Mouse (Mus musculus) liver, embryonic 14.5 days (tissue): ENCODE measurements around the gene Irf1. TPM values are rescaled to one million over a fixed set of nuclear protein-coding genes. Genes with fewer than 3 reads are reported as not detected.
"Not testable (repeated sequence)": the region's sequence is repeated elsewhere in the genome, so short reads cannot be mapped to it uniquely, and the experiment has no call there.

Experiments
- ATAC-seq: fragments of 200-750 bp; cut with Nextera tagmentation; 2 replicates; pipeline ENCODE4 v1.8.0; 2017; ENCODE audit warnings: moderate number of reproducible peaks, mild to moderate bottlenecking, moderate library complexity; ENCODE audit not compliant: insufficient read depth
- DNase-seq, 3 experiments: peaks; one replicate each; pipeline ENCODE4 v3.0.0-alpha.2; 2012 to 2013; ENCODE audit warnings: low read depth in 3 of 3, low spot score in 3 of 3
- H3K27ac ChIP-seq: fragments of 300-500 bp; sonication (generic); 2 replicates; pipeline ENCODE4 v1.5.1; 2014; ENCODE audit warnings: moderate library complexity, mild to moderate bottlenecking, control low read depth, inconsistent platforms
- H3K27me3 ChIP-seq: fragments of 300-500 bp; sonication (generic); 2 replicates; pipeline ENCODE4 v1.6.1; 2014; ENCODE audit warnings: mild to moderate bottlenecking, low read length, moderate library complexity; ENCODE audit not compliant: control insufficient read depth, insufficient read depth
- H3K36me3 ChIP-seq: fragments of 300-500 bp; sonication (generic); replicated peaks from 2 replicates; pipeline ENCODE4 v1.6.1; 2014; ENCODE audit warnings: low read depth; ENCODE audit not compliant: control insufficient read depth, insufficient read depth
- H3K4me1 ChIP-seq, 2 experiments: fragments of 200-500 bp in 1 of 2; fragments of 300-500 bp in 1 of 2; sonication (generic) in 1 of 2; replicated peaks; 2 replicates each; pipeline ENCODE4 v1.6.1; 2012 to 2014; ENCODE audit warnings: antibody characterized with exemption in 1 of 2, inconsistent platforms in 1 of 2, low read length in 1 of 2; ENCODE audit not compliant: control insufficient read depth in 2 of 2, insufficient read depth in 2 of 2
- H3K4me2 ChIP-seq: fragments of 300-500 bp; sonication (generic); 2 replicates; pipeline ENCODE4 v1.6.1; 2014; ENCODE audit warnings: low read depth, mild to moderate bottlenecking, control low read depth, moderate library complexity
- H3K4me3 ChIP-seq, 2 experiments: fragments of 200-500 bp in 1 of 2; fragments of 300-500 bp in 1 of 2; sonication (generic) in 1 of 2; 2 replicates each; pipeline ENCODE4 v1.5.1; 2012 to 2014; ENCODE audit warnings: low read depth in 2 of 2, low read length in 2 of 2, mild to moderate bottlenecking in 2 of 2, control low read depth in 1 of 2, inconsistent platforms in 1 of 2, moderate library complexity in 1 of 2; ENCODE audit not compliant: insufficient read depth in 1 of 2
- H3K9ac ChIP-seq: fragments of 300-500 bp; sonication (generic); replicated peaks from 2 replicates; pipeline ENCODE4 v1.6.1; 2014; ENCODE audit warnings: mild to moderate bottlenecking, control low read depth, moderate library complexity
- H3K9me3 ChIP-seq: fragments of 300-500 bp; sonication (generic); 2 replicates; pipeline ENCODE4 v1.6.1; 2016; ENCODE audit warnings: low read length, mixed read lengths; ENCODE audit not compliant: control insufficient read depth
- CTCF ChIP-seq: IDR thresholded peaks from 2 replicates; pipeline ENCODE4 v1.5.1; 2016; ENCODE audit warnings: antibody characterized with exemption, low read depth, control low read depth
- EP300 ChIP-seq: IDR thresholded peaks from 2 replicates; pipeline ENCODE4 v1.6.1; 2016; ENCODE audit warnings: antibody characterized with exemption, low read depth
- WGBS: fragments of 180-500 bp; shearing (Covaris S2); extraction: QIAGEN DNeasy Blood & Tissue Kit; methylation state at CpG from one replicate; pipeline ENCODE4 v1.1.7; 2014; ENCODE audit not compliant: insufficient replicate concordance; 5-methylcytosine and 5-hydroxymethylcytosine counted together
- polyA plus RNA-seq, 2 experiments: library from polyadenylated mRNA; depleted of rRNA in 1 of 2; stranded (reverse) in 1 of 2; unstranded in 1 of 2; fragments of >200 nt; fragmentation: Nextera tagmentation in 1 of 2; extraction: Ambion mirVana in 1 of 2; gene quantifications; 2 replicates each; pipeline versions ENCODE4 v1.2.1 to v1.2.3; 2012 to 2014

The Irf1 gene
- polyA plus RNA-seq, 2 experiments: 5.4 to 8.1 TPM

DNA sequence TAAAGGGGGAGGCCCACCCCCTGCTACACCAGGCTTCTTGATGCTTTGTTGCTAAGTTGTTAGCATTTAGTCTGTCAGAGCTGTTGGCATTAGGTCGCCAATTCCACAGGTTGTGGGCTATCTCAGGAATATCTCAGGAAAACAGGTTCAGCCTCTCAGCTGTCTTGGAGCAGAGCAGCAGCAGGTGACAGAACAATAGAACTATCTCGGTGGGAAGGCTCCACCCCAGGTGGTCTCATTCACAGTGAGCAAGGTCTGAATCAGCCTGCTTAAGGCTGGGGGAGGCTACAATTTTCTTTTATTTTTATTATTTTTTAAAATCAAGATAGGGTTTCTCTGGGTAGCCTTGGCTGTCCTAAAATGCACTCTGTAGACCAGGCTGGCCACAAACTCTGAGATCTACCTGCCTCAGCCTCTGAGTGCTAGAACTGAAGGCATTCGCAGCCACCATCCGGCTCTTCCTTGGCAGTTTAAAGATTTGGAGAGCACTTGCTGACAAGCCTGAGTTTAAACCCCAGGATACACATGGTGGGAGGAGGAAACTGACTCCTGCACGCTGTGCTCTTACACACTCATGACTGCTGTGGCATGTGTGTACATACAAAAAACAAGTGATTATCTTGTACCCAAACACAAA is 20.0 kb upstream of the Irf1 start:
- Histone ChIP-seq H3K27me3 (no peaks in the 10 kb centered on the region), H3K4me3 (no peak overlapping the region), H3K27ac (no peak overlapping the region), H3K4me1 (0 out of 4 replicates have a peak, but pooled peaks cover 0 to 2% of the 10 kb centered on the region in 2 experiments), H3K4me2 (no peak overlapping the region), H3K36me3 (no peaks in the 10 kb centered on the region), H3K9me3 (no peaks in the 10 kb centered on the region), H3K9ac (no peak overlapping the region)
- DNase-seq: no peak
- TF ChIP-seq EP300 (no peak), CTCF (no peak)
- WGBS: 50% methylated on average over 5 of the region's 5 CpGs
- ATAC-seq: no peak

DNA sequence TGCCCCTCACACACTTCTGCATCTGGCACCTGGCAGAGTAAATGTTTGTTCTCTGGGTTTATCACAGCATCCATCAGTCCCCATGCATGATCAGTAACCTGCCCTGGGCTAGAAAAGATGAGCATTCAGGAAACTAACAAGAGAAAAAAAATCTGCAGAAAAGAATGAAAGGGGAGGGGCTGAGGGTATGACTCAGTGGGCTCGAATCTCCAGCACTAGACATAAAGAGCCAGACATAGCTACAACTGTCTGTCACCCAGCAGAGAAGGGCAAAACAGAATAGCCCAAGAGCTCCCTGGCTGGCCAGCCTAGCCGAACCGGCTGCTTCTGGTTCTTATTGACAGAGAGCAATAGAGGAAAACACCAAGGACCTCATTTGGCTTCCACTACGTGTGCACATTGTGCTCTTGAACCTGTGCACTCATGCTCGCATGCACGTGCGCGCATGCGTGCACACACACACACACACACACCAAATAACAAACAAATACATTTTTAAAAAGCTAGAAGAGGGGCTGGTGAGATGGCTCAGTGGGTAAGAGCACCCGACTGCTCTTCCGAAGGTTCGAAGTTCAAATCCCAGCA is 14.7 kb upstream of the Irf1 start:
- WGBS: 69% methylated on average over 12 of the region's 12 CpGs
- no peak overlapping the region for H3K4me3 ChIP-seq
- no peak overlapping the region for H3K27ac ChIP-seq
- H3K4me2 ChIP-seq: no peak overlapping the region
- H3K4me1 ChIP-seq: no peaks in the 10 kb centered on the region
- DNase-seq (no peak), ATAC-seq (no peak)
- no peaks in the 10 kb centered on the region for H3K36me3 ChIP-seq
- H3K27me3 ChIP-seq: no peaks in the 10 kb centered on the region
- H3K9me3 ChIP-seq: no peaks in the 10 kb centered on the region
- no peak for TF ChIP-seq EP300
- no peak for TF ChIP-seq CTCF
- no peak overlapping the region for H3K9ac ChIP-seq

- no peak for ATAC-seq
Observed at GRCm38 (mm10) chr11:53757612-53758011, 12.2 kb upstream of the Irf1 start.

GRCm38 (mm10) chr11:53758033-53758432 is 11.8 kb upstream of the Irf1 start:
- not testable (repeated sequence) for ATAC-seq, DNase-seq, H3K27me3 ChIP-seq, H3K9me3 ChIP-seq, H3K9ac ChIP-seq, H3K4me2 ChIP-seq, H3K4me3 ChIP-seq, H3K27ac ChIP-seq, H3K36me3 ChIP-seq
- 62% methylated on average over 9 of the region's 9 CpGs for WGBS
- peaks cover 0 to 10% of the 10 kb centered on the region in 2 experiments; a peak in 2 of 4 replicates for H3K4me1 ChIP-seq
- TF ChIP-seq CTCF: peak; percentile 64

More at GRCm38 (mm10) chr11:53757612-53758011, 12.2 kb upstream of the Irf1 start:
- 51% methylated on average over 4 of the region's 4 CpGs for WGBS
- no peak overlapping the region for H3K4me2 ChIP-seq
- no peaks in the 10 kb centered on the region for H3K27me3 ChIP-seq
- H3K4me3 ChIP-seq: no peak overlapping the region
- no peak overlapping the region for H3K27ac ChIP-seq
- H3K9me3 ChIP-seq: no peaks in the 10 kb centered on the region
- TF ChIP-seq CTCF (no peak), EP300 (no peak)
- no peak overlapping the region for H3K9ac ChIP-seq
- no peak for DNase-seq
- H3K4me1 ChIP-seq: peaks cover 0 to 10% of the 10 kb centered on the region in 2 experiments; a peak in 2 of 4 replicates
- no peaks in the 10 kb centered on the region for H3K36me3 ChIP-seq

DNA sequence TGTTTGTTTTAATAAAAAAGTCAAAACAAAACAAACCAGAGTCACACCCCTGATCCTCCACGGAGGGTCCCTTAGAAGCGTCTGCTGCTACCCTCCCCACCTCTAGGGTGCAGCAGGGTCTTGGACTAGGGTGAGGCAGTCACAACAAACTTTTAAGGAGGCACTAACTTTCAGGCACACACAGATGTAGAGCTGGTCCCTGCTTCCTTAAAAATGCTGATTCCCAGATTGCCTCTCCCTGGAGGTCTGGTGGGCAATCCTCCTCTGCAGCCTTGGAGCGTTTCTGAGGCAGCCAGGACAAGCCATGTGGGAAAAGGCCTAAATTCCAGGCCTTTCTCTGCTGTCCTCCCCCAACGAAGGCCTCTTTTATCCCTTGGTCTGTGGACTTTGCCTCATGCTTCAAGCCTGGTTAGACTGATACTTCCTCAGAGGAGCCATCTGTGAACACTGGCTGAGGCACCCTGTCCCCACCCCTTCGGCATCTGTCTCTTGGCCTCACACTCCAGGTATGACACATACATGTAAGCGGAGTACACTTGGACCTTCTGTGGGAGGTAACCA is 10.9 kb upstream of the Irf1 start:
- H3K27me3 ChIP-seq: no peaks in the 10 kb centered on the region
- H3K27ac ChIP-seq: no peak overlapping the region
- DNase-seq (no peak), ATAC-seq (no peak)
- TF ChIP-seq CTCF (peak; percentile 40; the same call in 1 of the 2 replicates), EP300 (no peak)
- H3K9ac ChIP-seq: no peak overlapping the region
- H3K4me1 ChIP-seq: peaks cover 0 to 13% of the 10 kb centered on the region in 2 experiments; a peak in 2 of 4 replicates
- no peaks in the 10 kb centered on the region for H3K36me3 ChIP-seq
- no peak overlapping the region for H3K4me2 ChIP-seq
- WGBS: 42% methylated on average over 6 of the region's 6 CpGs
- no peaks in the 10 kb centered on the region for H3K9me3 ChIP-seq
- H3K4me3 ChIP-seq: no peak overlapping the region
